Mouse (Mus musculus) small intestine, adult 2 months (tissue): ENCODE results near the gene Fat4. TPM values are rescaled to one million over a fixed set of nuclear protein-coding genes. Genes with fewer than 3 reads are reported as not detected.

Source experiments
- H3K27ac ChIP-seq: fragments of 200-500 bp; 2 replicates; pipeline ENCODE4 v1.5.1; 2012; ENCODE audit warnings: low read depth, low read length, control low read depth, inconsistent platforms; ENCODE audit not compliant: insufficient read depth
- H3K27me3 ChIP-seq: fragments of 200-500 bp; 2 replicates; pipeline ENCODE4 v1.6.1; 2012; ENCODE audit warnings: mild to moderate bottlenecking, moderate library complexity, low read length, inconsistent platforms; ENCODE audit not compliant: control insufficient read depth, insufficient read depth
- H3K36me3 ChIP-seq: fragments of 200-500 bp; 2 replicates; pipeline ENCODE4 v1.6.1; 2012; ENCODE audit warnings: mild to moderate bottlenecking, low read length, control low read depth, inconsistent platforms; ENCODE audit not compliant: control insufficient read depth, insufficient read depth
- H3K4me1 ChIP-seq: fragments of 200-500 bp; 2 replicates; pipeline ENCODE4 v1.6.1; 2012; ENCODE audit warnings: low read length, inconsistent platforms, mixed read lengths; ENCODE audit not compliant: control insufficient read depth, insufficient read depth, insufficient read length
- H3K4me3 ChIP-seq: fragments of 200-500 bp; 2 replicates; pipeline ENCODE4 v1.5.1; 2012; ENCODE audit warnings: low read depth, mild to moderate bottlenecking, control low read depth, inconsistent platforms, low read length, moderate library complexity
- CTCF ChIP-seq: fragments of 200-500 bp; IDR thresholded peaks from 2 replicates; pipeline ENCODE4 v1.5.1; 2012; ENCODE audit warnings: low read depth, mild to moderate bottlenecking, control low read depth, inconsistent platforms, low read length, moderate library complexity, mixed read lengths; ENCODE audit not compliant: insufficient replicate concordance, insufficient read length; ENCODE audit errors: extremely low read depth
- POLR2A ChIP-seq: fragments of 200-500 bp; IDR thresholded peaks from 2 replicates; pipeline ENCODE4 v1.6.1; 2012; ENCODE audit warnings: low read depth, mild to moderate bottlenecking, control low read depth, inconsistent platforms, low read length, moderate library complexity
- WGBS: fragments of 180-500 bp; shearing (Covaris S2); methylation state at CpG from one replicate; pipeline ENCODE4 v1.1.7; 2018; 5-methylcytosine and 5-hydroxymethylcytosine counted together
- polyA plus RNA-seq: library from polyadenylated mRNA; depleted of rRNA; stranded (reverse); fragments of >200 nt; gene quantifications from 2 replicates; pipeline ENCODE4 v1.2.3, GENCODE M21; 2012; rRNA removed

Fat4 gene
- 0.98 and 1.4 TPM in 2 replicates for polyA plus RNA-seq

DNA sequence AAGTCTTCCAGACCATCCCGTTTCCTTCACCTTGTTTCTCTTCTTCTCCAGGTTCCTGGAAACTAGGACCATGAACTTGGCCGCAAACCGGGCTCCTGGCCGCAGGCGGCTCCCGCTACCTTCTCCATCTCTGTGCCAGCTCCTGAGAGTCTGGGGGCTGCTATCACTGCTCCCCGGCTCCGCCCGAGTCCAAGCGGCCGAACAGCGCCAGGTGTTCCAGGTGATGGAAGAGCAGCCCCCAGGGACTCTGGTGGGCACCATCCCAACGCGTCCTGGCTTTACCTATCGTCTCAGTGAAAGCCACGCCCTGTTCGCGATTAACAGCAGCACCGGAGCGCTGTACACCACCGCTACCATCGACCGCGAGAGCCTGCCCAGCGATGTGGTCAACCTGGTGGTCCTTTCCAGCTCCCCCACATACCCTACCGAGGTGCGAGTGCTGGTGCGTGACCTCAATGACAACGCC, at the start of gene Fat4:
Fat4 (plus strand) TSS at position 51 of the 466 bp plus-strand sequence.
- Histone ChIP-seq H3K4me1 (peaks cover 14% of the 10 kb centered on the region), H3K4me3 (peak within 1 kb of the TSS; percentile 78), H3K36me3 (no peaks in the 10 kb centered on the region), H3K27me3 (peaks cover 6% of the 10 kb centered on the region), H3K27ac (peak within 1 kb of the TSS; percentile 24; the same call in 1 of the 2 replicates)
- no peak for TF ChIP-seq POLR2A
- no peak for TF ChIP-seq CTCF
- 2% methylated on average over 29 of the region's 29 CpGs for WGBS

DNA sequence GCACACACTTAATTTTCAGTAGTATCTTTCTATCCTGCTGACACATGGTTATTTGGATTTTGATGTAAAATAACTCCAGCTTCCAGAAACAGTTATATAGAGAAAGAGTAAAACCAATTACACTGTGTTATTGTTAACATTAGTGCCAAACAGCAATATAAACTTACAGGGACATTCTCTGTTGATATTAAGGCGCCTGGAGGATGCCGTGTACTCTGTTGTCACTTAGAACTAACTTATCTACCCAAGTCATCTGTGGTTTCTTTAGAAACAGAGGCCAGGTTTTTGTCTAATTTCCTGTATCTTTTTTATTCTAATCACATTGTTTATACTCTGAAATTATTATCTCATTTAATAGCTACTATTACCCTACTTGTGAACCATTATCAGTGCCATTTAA, 47.3 kb upstream of the Fat4 start:
- Histone ChIP-seq H3K36me3 (no peaks in the 10 kb centered on the region), H3K27me3 (no peaks in the 10 kb centered on the region), H3K4me1 (no peaks in the 10 kb centered on the region), H3K27ac (no peak overlapping the region), H3K4me3 (no peak overlapping the region)
- WGBS: 41% methylated on average over 2 of the region's 2 CpGs
- no peak for TF ChIP-seq POLR2A
- no peak for TF ChIP-seq CTCF

DNA sequence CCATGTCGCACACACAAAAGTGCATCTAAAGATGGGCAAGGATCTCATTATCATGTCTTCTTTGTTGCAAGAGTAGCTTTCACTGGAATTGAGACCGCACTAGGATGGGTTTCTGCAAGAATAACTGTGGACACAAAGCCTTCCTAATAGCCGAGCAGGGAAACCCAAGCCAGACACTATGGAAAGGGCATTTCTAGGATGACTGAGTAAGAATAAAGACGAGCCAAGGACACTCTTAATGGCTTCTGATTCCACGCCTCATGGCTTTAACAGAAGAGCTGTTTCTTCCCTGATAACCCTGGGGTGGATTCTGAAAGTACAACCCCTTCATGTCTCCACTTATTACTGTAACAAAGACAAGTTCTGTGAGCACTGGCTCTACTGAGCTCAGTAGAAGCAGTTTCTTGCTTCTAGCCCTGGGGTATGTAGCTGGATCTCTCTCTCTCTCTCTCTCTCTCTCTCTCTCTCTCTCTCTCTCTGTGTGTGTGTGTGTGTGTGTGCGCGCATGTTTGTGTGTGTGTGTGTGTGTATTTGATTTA, 43.7 kb upstream of the Fat4 start:
- no peak for TF ChIP-seq CTCF
- no peak for TF ChIP-seq POLR2A
- Histone ChIP-seq H3K36me3 (no peaks in the 10 kb centered on the region), H3K27ac (no peak overlapping the region), H3K27me3 (no peaks in the 10 kb centered on the region), H3K4me3 (no peak overlapping the region), H3K4me1 (no peaks in the 10 kb centered on the region)
- 85% methylated on average over 7 of the region's 7 CpGs for WGBS

DNA sequence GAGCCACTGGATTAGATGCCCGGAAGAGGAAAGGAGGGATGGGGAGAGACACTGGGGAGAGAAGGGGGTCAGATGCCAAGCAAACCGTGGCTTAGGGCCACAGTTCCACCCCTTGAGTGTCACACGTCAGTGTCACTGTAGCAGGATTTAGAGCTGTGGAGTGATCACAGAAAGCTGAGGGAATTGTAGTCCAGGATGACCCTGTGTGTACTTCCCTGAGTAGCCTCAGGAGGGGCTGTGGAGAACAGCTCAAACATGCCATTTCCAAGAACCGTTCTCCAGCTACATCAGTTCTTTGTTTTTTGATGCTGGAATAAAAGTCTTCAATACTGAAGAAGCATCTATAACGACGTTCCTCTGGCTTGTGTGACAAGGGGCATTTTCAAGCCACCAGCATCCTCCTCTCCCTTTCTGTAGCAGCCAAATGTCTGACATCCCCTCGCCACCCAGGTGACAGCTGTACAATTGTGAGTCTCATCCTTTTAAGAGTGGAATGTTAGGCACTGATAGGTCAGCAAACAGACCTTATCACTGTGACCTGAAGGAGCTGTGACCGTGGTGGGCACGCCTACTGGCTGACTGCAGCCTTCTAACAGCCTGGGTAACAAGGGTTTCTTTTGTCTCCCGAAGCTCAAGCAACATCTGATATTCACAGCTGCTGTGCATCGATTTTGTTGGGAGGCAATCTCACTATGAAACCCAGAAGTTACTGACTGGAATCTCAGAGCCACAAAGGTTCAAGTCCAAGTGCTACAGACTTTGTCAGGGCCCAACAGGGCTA, 39.9 kb upstream of the Fat4 start:
- TF ChIP-seq POLR2A (no peak), CTCF (no peak)
- H3K27me3 ChIP-seq: no peaks in the 10 kb centered on the region
- H3K27ac ChIP-seq: no peak overlapping the region
- H3K4me1 ChIP-seq: no peaks in the 10 kb centered on the region
- no peaks in the 10 kb centered on the region for H3K36me3 ChIP-seq
- H3K4me3 ChIP-seq: no peak overlapping the region
- 27% methylated on average over 11 of the region's 11 CpGs for WGBS

DNA sequence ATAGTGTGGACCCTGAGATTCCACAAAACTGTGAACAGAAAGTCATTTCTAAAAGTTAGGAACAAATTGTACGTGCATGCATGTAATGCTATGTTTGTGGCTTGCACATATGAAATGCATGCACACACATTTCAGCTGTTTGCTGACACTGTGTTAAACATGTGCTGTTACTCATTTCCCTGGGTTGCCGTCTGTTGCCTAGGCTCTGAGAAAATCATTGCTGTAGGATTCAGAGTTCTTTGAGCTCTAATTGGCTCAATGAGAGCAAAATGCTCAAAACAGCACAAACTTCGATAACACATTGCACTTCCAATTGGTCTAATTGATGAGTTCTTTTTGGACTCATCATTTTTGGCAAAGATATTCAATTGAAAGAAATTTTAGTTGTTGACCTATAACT, 37.7 kb upstream of the Fat4 start:
- TF ChIP-seq POLR2A (no peak), CTCF (no peak)
- Histone ChIP-seq H3K4me1 (no peaks in the 10 kb centered on the region), H3K4me3 (no peak overlapping the region), H3K27me3 (no peaks in the 10 kb centered on the region), H3K36me3 (no peaks in the 10 kb centered on the region), H3K27ac (no peak overlapping the region)
- WGBS: 76% methylated on average over 3 of the region's 3 CpGs

DNA sequence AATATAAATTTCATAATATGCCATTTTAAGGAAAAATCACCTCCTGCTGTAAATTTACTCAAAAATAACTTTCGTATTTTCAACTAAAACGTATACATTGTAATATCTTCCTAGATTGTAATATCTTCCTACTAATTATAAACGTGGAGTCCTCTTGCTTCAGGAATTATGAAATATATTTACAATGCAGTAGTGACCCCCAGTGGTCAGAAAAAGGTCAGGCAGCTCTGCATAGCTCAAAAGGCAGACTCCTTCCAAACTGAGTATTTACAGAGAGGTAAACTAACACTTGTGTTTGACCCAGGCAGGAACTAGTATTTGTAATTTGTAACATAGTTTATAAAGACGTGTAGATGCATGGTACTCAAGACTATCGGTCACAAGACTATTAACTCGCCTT, 37.2 kb upstream of the Fat4 start:
- WGBS: 24% methylated on average over 6 of the region's 6 CpGs

DNA sequence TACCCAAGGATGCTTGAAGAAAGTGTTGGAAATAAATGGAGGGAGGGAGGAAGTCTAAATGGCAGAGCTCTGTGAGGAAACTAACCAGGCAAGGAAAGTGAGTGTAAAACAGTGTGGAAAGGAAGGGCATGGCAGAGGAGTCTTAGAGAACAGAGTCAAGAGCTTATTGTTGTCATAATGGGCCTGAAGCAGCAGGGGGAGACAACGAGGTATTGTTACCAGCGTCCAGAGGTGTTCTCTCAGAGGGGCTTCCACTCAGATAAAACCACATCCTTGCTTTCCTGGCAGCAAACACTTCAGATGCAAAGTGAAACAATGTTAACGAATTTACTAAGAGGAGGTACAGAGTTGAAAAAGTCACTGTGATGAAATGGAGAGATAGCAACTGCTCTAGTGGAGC, 33.1 kb upstream of the Fat4 start:
- no peak overlapping the region for H3K4me3 ChIP-seq
- H3K4me1 ChIP-seq: no peaks in the 10 kb centered on the region
- H3K36me3 ChIP-seq: no peaks in the 10 kb centered on the region
- H3K27ac ChIP-seq: no peak overlapping the region
- H3K27me3 ChIP-seq: no peaks in the 10 kb centered on the region
- WGBS: 20% methylated on average over 3 of the region's 3 CpGs
- TF ChIP-seq POLR2A: no peak
- no peak for TF ChIP-seq CTCF

More for the DNA sequence above, 37.2 kb upstream of the Fat4 start:
- Histone ChIP-seq H3K4me1 (no peaks in the 10 kb centered on the region), H3K36me3 (no peaks in the 10 kb centered on the region), H3K27ac (no peak overlapping the region), H3K27me3 (no peaks in the 10 kb centered on the region), H3K4me3 (no peak overlapping the region)
- TF ChIP-seq POLR2A (no peak), CTCF (no peak)
